Mouse (Mus musculus) kidney, postnatal 25 days (tissue): ENCODE data around the gene Syngr4.
A peak's percentile ranks its signal among the peaks of the same experiment; 100 is the strongest.

Source experiments
- DNase-seq, 2 experiments: peaks; one replicate each; pipeline ENCODE4 v3.0.0; 2021; ENCODE audit warnings: mixed read lengths in 2 of 2

The Syngr4 gene

DNA sequence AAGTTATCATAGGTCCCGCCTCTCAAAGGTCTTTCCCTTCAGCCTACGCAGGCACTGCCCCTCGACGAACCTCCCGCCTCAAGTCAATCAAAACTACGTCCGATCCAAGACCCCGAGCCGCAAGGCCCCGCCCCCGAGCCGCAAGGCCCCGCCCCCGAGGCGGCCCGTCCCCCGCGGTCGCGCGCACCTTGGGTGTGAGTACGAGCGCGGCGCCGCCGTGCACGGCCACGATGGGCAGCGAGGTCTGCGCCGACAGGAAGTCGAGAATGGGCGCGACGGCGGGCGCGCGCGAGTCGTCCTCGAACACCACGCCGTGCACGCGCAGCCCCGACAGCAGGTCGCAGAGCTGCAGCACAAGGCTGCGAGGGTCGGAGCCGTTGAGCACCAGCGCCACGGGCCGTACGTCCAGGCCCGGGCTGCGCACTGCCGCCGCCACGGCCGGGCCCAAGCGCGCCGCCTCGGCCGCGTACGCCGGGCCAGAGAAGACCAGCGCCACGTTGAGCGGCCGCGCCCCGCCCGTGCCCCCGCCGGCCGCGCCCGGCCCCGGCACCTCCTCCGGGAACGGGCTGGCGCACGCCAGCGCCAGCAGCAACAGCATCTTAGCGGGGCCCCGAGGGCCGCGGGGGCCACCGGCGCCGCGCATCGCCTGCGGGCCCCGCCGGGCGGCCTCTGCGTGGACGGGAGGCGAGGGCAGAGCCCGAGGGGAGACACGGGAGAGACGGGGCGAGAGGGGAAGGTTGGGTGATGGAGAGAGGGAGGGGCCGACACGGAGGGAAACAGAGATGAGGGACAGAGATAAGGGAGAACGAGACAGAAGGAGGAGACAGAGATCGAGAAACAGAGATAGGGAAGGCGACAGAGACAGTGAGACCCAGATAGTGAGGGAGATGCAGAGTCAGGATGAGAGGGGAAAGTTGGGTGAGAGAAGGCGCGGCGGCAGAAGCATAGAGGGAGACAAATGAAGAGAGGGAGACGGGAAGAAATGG, 30.3 kb downstream of the Syngr4 start:
- DNase-seq, result peak; percentile 91 to 96

DNA sequence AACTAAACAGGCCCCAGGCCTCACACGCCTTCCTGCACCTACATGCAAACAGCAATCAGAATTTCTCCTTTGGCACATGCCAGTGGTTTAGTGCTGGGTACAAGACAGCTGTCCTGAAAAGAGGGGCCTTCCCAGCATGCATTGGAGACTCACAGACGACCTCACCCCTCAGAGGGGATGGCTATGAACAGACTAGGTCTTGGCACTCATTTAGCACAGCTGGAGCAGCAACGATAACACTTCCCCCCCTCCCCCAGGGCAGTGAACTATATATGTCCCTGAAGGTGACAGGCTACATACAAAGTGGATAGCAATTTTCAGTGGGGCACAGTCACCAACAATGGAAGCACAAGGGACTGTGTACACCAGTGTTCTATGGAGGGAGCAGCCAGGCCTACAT, 32.1 kb downstream of the Syngr4 start:
- no peak for DNase-seq

DNA sequence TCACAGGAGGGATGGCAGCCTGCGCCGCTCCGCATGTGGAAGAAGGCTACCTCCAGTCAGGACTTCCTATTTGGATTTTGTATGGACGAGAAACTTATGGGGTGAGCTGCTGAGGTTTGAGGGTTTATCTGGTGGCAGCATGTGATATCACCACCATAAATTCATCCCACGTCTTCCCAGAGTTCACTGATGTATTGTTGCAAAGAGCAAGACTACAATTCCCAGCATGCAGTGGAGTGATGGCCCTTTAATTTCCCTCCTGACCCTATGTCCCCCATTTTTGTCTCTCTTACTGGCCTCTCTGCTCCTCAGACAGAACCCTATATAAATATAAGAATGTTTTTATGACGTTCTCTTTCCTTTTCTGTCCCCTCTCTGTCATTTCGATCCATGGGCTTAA, 33.7 kb downstream of the Syngr4 start:
- no peak for DNase-seq

DNA sequence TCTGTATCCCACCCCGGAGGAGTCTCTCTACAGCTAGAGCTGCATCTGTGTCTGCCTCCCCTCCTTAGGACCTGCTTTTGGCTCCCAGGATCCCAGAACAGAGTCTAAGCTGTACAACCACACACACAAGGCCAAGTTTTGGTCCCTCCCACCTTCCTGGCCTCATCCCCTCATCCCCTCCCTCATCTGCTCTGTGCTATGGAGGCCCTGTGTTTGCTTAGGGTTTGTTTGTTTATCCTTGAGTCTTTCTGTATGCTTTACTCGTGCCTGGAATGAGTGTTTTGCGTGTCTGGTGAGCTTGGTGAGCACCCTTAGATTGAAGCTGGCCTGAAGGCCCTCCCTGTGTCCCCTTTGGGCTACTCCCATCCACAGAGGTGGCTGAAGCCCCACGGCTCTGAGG, 37.5 kb downstream of the Syngr4 start:
- no peak for DNase-seq

DNA sequence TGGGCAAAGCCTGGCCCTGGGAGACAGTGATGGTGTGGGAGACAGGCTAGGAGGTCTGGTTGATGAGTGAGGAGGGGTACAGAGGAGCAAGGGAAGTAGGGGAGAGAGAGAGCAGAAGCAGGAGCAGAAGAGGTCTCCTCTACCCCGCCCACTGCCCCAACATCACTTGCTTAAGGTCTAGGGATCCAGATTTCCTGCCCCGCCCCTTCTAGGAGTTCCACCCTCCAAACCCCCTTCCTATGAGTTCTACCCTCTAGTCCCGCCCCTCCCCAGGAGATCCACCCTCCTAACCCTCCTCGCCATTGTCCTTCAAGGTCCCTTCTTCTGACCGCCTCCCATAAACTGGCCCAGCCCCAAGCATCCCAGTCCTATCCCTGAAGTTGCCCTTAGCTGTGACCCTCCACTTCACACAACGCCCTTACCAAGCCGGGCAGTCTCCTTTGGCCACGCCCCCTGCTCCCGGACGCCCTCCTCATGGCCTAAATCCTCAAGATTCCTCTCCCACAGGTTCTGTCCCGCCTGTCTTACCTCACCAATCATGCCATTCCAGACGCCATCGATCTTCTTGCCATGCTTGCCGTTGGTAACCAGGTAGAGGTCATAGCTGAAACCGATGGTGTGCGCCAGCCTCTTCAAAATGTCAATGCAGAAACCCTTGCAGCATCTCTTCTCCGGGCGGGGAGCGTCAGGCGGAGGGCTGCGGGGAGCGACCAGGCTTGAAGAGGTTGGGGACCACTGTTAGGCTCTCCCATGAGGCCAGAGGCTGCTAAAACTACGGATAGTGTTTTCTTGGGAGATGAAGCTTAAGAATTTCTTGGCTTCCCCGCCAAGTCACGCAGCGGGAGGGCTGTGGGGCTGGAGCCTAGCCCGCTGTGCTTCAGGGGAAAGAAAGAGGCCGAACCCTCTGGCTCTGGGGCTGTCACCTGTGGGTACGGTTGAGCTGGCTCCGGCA, 39.3 kb downstream of the Syngr4 start:
- peak in 1 of 2 experiments; percentile 17 for DNase-seq

DNA sequence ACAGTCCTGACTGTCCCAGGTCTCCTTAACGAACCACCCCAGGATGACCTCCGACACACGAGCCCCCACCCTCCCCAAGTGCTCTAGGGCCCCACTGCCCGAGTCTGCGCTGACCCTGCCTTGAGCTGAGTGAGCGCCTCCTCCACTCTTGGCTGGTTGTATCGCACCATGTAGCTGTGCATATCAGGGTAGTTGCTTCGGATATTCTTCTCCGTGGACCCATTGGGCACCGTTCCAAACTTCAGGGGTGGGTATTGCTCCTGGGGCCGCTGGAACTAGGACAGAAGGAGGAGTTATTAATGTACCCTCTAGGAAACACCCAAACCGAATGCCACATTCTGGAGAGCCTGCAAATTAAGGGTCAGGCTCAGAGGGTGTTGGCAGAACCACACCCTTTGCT, 43.4 kb downstream of the Syngr4 start:
- DNase-seq, result no peak

DNA sequence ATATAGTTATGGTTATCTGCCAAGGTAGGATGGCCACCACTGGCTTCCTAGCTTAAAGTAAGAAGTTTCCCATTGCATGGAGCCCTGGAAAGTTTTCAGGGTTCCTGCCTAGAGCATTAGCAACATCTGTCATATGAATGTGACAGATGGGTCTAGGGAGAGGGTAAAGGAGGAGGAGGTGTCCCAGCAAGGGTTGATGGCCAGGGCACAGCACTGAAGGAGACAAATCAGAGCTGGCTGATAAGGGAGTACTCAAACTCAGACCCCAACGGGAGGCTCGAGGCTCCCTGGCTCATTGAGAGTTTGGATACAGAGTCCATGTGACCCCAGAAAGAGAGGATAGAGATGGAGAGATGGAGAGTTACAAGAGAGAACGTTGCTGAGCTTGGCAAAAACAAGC, 45.9 kb downstream of the Syngr4 start:
- no peak for DNase-seq

DNA sequence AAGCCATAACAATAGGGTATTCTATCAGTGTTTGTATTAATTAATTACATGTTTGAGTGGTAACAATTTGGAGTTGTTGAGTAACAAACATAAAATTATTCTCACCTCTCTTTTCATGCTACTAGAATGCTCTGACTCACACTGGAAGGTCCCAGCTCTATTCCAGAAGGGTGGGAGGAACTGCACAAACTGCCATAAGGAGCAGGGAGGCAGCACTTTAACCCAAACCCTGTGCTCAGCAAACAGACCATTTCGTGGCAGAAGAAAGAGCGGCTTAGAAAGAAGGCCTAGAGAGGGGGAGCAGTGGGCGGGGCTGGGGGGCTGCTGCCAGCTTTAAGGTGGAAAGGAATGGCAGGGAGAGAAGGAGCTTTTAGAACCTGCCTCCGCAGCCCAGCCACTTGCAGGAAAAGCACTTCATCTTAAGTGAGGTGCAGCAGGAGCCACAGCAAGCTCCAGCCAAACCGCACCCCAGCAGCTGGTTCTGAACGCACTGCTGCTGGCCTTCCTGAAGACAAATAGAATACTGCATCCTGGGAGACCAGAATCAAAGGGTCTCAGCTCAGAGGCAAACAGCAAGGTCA, 48.0 kb downstream of the Syngr4 start:
- no peak for DNase-seq

DNA sequence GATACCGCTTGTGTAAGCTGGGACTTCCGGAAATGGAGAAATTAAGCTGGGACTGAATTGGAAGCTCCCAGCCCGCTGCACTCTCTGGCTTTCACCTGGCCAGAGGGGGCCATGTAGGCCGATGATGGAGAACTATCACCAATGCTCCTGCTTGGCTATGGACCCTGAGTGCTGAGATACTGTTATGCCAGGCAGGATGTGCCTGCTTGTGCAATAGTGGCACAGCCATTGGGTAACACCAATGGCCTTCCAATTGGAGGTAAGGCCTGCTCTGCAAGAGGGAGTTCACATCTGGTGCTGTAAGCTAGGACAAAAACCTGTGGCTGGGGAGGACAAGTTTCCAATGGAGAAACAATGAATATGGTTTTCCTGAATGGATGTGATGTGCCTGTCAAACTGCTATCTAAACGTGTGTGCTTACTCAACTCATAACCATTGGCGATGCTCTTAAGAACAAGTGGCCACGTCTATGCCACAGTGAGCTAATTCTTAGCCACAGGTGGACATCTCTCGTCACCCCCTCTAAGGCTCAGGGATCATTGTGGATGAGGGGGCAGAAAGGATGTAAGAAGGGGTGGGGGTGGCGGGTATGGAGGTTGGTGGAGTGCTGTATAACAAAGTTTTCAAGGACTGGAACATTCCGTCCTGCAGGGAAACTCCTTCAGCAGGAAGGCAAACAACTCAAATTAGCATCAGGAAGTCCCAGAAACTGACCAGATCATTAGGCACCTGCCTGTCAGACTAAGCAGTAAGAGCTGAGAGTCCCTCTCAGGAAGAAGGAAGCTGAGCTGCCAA, 53.4 kb downstream of the Syngr4 start:
- no peak for DNase-seq
